Mouse (Mus musculus) yolk sac, embryonic 10.5 days (tissue): ENCODE measurements at regions not wholly inside any gene's neighbourhood (a gene's known extent, or its start where the extent isn't known, plus 50 kb on each side); places are given as distances from the start of the nearest gene placed in this dataset.

Source experiments
- DNase-seq: peaks from one replicate; pipeline ENCODE4 v3.0.0-alpha.2; 2017; ENCODE audit warnings: low spot score

DNA sequence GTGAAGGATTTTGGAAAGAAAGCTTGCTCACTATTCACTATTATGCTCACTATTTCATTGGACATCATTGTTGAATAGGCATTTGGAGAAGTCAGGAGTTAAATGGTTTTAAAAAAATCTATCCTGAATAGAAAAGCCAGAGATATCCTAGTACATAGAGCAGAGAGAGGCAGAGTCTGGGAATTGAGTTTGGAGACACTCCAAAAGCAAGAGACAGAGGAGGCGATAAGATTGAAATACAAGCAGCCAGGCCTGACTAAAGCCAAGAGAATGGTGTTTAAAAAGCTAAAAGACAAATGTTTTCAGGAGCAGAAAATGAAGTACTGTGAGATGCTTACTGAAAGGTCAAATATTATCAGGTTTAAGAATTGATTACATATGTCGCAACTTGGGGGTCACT lies 400.1 kb downstream of the Gm9195 start:
- no peak for DNase-seq

DNA sequence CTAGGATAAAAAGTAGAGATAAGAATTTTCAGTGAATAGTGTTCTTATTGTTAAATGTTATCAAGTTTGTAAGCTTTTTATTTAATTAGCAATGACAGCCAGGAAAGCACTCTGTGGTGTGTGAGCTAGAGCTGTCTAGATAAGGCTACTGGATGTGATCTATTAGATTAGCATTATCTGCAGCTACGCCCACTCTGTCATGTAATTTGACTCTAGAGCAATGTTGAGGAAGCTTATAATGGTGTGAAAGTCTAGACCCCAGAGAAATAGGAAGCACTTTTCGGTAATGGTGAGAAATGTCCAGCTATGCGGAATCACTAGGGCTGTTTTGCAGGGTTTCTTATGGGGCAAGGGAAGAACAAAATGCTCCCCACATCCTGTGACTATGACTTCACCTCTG lies 410.2 kb downstream of the Gm9195 start:
- DNase-seq: no peak

DNA sequence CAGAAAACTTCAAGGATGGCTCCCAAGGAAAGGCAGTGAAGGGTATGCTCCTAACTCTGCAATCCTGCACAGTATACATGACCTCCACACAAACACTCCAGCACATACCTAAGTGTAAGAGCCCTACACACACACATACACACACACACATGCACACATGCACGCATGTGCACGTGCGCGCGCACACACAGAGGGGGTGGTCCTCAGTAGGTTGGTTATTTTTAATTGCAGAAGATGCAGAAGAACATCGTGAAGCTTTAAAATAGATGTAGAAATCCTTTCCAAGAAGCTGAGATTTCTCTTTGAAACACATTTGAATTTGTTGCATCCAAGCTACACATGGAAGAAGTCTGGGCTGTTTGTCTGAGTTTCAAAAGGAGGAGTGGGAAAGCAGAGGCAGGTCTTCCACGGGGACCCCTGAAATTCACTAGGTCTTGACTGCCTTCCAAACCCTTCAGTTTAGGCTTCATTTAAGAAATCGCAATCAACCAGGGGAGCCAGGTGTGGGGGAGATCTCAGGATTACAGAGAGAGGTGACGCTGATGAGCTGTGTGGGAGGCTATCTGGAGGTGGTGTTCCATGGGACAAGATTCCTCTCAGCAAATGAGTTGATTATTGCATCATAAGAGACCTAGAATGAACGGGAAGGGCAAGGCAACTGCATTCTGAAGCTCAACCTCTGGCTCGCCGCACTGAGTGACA lies 427.4 kb downstream of the Gm9195 start:
- DNase-seq: no peak

DNA sequence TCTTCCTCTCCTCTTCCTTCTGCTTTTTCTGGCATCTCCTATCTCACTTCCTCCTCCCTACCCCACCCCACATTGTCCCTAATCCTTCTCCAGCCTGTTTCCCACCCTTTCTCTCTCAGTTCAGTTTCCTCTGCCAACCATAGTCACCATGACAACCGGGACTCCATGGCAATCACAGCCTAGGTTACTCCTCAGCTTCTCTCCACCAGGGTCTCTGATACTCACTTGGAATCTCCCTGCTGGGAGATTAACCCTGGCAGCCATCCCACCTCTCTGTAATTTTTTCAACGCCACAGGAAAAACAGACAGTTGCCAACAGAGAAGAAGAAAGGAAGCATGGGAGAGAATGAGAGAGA lies 448.8 kb downstream of the Gm9195 start:
- no peak for DNase-seq

DNA sequence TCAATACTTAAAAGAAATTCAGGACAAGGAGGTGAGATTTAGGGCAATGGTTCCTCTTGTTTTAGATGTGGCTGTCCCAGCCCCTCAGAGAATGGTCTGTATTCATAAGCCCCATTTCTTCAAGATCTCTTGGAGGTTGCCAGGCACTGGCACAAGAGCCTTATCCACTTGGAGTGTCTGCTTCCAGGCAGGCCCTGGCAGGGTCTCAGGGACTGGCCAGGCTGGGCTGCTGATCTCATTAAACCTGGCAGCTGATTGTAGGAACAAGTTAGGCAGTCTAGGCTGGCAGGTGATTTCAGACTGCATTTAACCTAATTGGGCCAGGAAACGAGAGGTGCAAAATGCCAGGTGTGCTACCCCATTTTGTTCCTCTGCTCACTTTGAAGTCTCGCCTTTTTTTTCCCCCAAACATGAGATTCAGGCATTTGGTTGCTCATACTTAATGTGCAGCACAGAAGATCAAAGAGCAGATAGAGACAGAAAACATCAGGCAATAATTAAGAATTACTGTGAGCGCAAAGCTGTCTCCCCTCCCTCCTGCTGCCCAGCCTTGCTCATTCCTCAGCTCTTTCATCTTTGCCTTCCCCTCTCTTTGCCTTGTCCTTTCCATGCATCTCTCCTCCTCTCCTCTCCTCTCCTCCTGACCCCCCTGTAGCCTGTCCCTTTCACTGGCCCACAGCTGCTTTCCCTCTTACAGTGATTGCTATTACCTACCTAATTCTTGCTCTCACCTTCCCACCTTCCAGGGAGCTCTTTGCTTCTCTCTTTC lies 449.3 kb downstream of the Gm9195 start:
- DNase-seq: no peak

DNA sequence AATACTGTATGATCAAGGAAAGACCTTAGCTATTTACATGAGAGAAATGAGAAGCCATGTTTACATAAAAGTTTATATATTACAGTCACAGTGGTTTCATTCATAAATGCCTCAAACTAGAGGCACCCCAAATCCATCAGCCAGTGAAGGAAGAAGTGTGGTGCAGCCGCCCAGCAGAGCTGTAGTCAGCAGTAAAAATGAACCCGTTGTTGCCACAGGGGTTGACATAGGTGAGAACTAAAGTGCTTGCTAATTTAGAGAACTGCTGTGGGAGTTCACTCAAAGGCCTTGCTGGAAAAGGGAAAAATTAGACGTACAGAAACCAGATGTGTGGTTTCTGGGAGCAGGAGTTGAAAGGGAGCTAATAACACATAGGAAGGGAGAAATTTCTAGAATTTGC lies 461.2 kb downstream of the Gm9195 start:
- DNase-seq: no peak

DNA sequence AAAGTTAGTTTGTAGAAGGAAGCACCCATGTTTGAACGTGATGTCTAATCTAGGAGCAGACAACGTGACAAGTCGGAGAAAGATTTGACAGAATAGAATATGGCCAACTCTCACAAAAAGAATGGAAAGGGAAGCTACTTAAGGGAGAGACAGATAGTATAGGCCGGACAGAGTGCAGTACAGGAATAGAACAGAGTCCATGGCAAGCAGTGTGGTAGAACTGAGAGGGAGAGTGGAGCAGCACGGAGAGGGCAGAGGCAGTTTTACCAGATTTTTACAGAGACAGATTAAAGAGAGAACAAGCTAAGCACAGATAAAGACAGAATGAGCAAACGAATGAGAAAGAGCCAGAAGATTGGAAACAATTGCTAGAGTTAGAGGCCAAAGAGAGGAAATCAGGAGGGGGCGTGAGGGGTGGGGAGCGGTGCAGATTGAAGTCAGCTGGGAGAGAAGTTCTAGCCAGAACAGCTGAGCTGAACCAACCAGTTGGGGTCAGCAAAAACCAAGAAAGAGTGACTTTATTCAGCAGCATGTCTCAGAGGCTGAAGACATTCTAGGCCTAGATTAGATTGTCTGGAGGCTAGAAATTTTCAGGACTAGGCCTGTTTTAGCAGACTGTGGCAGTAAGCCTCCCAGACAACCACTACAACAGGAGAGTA lies 464.1 kb downstream of the Gm9195 start:
- DNase-seq: no peak

DNA sequence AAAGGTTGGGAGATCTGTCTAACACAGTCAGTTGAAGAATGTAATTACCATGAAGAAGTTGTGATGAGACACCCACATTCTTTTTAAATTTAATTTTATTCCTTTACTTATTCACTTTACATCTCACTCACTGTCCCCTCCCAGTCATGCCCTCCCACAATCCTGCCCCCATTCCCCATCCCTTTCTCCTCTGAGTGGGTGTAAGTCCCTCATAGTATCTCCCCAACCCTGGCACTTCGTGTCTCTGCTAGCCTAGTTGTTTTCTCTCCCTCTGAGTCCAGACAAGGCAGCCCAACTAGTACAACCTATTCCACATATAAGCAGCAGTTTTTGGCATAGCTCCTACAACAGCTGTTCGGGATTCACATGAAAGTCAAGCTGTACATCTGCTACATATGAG lies 487.3 kb downstream of the Gm9195 start:
- no peak for DNase-seq

DNA sequence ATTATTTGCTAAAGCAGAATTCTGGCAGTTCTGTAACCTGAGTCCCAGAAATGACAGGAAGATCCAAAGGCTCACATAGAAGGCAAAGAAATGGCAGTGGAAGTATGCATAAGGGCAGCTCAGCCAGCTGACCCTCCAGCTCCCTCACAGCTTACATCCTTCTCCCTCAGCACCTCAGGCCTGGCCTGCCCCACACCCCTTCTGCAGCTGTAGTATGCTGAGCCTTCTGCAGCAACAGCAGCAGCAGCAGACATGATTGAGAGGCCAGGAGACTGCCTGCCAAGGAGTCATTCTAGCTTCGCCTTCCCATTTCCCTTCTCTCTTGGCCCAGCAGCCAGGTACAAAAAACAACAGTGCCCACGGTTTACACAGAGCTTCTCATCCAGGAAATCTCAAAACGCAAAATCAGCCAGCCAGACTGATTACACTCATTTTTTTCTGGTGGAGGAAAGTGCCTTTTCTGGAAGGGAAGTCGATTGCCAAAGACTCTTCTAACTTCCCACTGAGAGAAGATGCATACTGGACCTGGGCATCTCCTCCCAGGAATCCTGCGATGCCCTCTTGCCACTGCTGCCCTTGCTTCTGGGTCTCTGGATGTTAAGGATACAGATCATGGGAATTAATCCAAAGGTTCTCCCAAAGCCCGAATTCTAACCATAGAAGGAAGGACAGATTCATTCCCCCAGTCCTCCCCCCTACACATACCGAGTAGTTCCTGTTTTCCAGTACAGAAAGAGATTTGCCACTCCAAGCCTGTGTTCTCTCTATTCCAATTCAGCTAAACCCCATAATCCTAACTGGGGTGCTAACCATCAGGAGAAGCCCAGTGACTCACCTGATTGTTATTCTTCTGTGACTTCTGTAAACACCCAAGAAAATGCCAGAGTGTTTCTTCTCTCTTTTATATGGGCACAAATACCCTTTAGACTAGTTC lies 489.2 kb downstream of the Gm9195 start:
- no peak for DNase-seq

DNA sequence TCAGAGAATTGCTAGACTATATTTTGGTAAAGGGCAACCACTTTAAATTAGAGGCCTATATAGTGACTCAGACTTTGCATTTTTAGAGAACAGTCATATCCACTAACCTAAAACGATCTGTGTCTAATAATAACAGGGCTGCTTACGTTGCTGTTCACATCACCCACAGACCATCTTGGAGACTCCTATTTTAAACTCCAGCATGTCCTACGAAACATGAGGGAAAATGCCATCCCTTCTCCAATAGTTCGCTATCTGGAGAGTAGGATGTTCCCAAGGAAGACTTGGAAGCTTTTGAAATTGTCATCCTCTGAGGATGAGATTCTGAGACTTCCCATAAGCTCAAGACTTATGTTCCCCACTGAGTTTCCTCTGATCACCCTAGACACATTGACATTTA lies 518.6 kb downstream of the Gm9195 start:
- DNase-seq: no peak

DNA sequence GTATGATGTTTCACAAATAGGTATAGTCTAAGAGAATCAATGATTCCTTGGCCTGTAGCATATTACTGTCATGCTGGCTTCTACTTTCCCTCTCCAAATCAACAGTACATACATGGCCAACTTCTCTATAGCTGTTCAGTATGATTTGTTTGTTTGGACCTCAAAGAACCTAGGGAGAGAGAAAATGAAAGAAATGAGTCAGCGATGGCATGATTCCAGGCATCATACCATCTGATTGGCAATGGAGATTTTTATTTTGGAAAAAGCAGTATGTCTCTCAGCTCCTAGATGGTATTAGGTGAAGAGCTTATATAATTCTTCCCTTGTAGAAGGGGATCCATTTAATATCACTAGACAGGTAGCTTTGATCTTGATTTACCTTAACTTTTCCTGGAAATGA lies 519.1 kb downstream of the Gm9195 start:
- no peak for DNase-seq

DNA sequence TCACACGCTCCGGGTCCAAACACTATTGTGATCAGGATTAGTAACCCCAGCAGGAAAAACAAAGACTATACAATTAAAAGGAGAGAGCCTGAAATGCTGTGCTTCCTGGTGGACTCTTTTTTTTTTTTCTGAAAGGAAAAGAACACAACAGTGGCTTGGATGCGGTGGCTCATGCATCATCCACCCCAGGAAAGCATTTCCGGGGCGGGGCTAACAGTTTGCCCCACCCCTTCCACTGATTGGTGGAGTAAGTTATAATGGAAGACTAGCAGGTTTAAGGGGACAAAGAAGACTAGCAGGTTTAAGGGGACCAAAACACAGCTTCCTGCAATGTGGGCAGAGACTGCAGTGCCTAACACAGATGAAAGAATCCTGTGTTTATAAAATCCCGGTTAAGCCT lies 524.0 kb downstream of the Gm9195 start:
- DNase-seq: no peak

DNA sequence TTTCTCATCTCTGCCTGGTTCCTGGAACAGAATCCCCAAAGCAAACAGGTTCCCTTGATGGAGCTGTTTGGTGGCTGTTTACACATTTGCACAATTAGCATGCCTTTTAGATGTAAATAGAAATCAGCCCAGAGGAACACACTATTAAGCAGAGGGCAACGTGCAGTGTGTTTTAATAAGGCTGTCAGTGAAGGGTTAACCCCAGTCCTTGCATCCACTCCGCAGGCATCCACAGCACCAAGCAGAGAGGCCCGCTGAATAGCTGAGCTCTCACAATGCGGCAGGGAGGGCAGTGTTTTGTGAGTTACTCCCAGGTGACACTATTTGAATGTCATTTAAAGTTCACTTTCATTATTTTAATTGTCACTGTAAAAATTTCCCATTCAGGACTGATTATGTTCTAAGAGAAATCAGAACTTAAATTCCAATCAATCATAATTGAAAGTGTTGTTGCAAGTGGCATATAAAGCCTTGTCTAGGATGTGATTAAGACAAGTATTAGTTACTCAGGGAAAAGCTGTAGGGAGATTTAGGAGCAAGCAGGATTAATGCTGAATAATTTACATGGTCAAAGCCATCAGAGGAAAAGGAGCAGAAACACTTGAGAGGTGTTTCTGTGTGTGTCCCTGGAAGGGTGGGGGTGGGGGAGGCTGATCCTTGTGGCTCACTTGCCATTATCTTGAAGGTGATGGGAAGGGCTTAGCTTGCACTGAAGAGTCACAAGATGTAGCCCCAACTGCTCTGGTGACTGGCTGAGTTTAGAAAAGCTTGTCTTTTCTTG lies 528.1 kb downstream of the Gm9195 start:
- no peak for DNase-seq

DNA sequence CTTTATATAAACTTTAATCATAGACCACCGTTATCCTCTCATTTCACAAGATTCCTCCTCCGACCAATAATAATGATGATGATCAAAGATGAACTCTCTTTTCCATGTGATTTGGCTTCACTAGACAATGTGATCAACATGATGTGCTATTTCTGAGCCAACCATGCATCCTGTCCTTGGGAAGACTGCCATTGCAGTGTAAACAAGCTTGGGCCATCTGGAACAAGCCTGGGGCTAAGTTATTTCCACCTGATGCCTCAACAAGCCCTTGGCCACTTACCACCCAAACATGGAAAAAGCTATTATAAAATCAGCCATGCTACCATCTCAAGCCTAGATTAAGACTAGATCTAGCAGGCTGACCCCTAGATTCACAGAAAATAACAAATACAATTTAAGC lies 542.9 kb downstream of the Gm9195 start:
- no peak for DNase-seq

DNA sequence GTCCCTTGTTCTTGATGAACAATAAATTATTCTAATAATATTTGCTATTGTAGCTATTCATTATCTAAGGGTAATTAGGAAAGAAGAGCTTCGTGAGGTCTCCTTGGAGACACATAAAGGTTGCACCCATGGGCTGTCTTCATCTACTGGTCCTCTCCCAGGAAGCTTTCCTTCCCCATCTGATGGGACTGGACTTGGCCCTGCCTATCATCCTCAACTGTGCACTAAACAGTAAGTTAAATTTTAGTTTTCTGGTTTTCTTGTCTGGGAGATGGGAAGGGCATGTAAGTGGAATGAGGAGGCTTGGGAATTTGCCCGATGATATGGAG lies 554.5 kb downstream of the Gm9195 start:
- no peak for DNase-seq

DNA sequence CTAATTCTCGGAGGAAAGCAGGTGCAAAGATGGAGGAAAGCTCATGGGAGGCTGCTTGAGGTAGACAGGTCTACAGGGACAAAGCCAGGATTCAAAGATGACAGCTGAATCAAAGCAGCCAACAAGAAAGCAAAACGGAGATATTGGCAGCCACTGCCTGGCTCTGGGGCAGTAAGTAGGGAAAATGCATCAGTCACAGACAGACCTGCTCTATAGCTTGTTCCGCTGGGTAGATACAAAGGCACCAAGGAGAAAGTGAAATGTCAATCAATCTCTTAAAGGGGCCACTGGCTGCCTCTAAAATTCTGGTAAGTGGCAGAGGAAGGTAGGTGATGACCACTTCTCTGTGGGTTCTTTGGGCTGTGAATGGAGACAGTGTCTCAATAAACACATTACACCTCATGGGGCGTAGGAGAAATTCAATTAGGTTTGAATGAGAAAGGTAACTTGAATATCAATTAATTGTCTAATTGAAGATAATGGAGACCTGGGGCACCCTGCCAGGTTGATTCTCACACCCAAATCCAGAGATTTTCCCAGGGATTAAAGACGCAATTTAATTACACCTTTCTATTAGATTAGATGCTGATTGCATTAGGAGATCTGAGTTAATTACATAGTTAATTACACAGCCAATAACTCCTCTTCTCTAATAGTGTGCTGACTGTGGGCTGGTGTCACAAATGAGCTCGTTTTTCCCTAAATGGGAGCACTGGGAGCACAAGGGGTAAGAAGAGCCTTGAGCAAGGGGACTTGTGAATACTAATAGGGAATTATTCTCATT lies 555.1 kb downstream of the Gm9195 start:
- DNase-seq: no peak

DNA sequence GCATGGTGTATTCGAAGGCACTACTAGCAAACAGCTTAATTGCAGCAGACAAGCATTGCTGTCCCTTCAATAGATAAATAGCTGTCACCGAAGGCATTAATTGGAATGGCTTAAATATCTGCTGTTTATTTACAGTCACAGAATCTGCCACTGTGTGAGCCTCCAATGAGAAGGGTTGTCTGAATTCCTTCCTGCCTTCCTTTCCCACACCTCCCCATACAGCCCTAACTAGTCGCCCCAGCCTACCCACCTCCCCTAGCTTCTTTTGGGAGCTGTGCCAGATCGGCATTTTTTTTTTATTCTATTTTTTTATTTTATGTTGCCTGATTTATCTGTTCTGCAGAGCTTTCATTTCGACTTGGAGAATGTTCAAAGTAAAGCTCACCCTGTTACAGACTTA lies 575.7 kb downstream of the Gm9195 start:
- DNase-seq: no peak

DNA sequence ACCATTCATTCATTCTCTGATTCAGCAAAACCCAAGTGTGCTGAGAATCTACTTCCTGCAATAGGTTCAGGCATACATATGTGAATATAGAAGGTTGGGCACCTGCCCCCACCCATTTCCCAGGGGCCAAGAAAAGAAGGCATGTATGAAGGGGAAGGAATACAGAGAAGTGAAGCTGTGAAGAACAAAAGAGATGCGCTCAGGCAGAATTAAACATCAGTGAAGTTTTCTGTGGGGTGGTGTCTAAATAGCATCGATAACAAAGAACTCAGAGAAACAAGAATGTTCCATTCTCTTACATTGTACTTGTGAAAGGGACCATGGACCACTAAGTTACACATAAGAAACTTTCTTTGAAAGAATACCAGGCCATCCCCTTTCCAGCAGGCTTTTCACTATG lies 580.7 kb downstream of the Gm9195 start:
- DNase-seq: no peak

DNA sequence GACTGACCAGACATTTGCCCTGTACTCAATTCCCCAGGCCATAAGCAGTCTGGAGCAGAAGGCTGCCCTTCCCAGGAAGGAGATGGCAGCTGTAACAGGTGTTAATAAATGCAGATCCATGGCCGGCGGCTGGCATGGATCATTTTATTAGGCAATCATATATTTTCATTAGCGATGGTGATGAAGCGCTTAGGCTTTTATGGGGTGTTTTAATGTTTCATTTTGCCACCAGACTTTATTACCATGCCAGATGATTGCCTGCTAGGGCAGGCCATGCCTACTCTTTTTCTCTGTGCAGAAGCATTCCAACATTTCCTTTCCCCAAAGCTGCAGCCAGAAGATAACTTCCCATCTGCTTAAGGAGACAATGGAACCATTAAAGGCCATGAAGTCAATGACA lies 596.2 kb downstream of the Gm9195 start:
- no peak for DNase-seq

DNA sequence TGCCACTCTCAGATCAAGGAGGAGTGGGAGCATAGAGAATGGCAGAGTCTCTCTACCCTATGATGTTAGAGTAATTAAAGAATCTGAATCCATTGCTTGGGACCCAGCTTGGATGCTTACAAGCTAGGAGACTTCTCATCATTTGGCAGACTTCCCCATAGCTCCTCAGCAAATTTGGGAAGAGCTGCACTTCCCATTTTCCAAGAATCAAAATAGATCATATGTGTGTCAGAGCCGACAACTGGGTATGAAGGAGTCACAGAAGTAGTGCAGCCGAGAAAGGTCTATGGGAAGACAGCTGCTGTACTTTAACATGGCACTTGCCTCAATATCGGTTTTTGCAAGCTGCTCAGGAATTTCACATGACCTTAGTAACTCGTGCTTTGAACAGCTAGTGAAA lies 596.8 kb downstream of the Gm9195 start:
- no peak for DNase-seq

DNA sequence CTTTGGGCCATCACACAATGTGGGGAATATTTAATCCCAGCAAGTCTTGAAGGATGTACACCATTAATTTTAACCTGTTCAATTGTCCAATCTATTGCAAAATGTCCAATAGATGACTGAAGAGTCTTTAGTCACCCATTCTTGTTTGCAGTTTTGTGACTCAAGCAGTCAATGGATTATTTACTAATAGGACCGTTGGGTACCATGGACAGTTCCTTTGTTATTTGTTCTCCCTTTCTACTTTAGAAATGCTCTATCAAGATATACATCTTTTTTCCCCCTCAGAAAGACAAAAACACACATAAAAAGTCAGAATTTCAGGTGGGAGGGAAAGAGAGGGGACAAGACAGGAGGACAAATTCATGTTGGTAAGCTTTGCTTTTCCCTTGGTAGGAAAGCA lies 598.3 kb downstream of the Gm9195 start:
- DNase-seq: no peak
